Mouse (Mus musculus): ENCODE measurements around the gene Gm10338.
"Not testable (repeated sequence)": the region's sequence is repeated elsewhere in the genome, so short reads cannot be mapped to it uniquely, and the experiment has no call there.

Gene Gm10338

DNA sequence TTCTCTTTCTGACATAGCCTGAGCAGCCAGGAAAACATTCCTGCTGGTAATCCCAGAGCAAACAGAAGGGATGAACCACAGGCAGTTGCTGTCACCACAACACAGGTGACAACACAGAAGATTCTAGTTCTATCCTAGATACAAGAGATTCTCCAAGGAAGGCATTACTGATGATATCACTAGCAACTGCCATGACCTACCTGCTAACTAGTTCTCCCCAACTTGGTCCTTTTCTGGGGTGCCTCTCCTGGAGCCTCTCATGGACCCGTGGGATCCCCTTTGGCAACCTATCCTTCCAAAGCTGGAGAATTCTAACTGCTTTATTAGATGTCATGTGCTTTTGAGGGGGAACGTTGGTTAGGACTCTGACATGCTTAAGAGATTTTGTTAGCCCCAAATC lies at the start of gene Gm10338:
Gene Gm10338 (minus strand): TSS at position 101 of the 400 bp plus-strand sequence.
- DNase-seq, result not testable (repeated sequence)

DNA sequence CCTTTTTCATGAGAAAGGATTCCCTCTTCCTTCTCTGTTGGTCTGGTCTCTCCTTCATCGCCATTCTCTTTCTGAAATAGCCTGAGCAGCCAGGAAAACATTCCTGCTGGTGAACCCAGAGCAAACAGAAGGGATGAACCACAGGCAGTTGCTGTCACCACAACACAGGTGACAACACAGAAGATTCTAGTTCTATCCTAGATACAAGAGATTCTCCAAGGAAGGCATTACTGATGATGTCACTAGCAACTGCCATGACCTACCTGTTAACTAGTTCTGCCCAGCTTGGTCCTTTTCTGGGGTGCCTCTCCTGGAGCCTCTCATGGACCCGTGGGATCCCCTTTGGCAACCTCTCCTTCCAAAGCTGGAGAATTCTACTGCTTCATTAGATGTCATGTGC lies 48.5 kb upstream of the Gm10338 start, which contains the start of gene Gm10128:
Gene Gm10128 (minus strand): TSS at position 101 of the 400 bp plus-strand sequence.
- not testable (repeated sequence) for DNase-seq

DNA sequence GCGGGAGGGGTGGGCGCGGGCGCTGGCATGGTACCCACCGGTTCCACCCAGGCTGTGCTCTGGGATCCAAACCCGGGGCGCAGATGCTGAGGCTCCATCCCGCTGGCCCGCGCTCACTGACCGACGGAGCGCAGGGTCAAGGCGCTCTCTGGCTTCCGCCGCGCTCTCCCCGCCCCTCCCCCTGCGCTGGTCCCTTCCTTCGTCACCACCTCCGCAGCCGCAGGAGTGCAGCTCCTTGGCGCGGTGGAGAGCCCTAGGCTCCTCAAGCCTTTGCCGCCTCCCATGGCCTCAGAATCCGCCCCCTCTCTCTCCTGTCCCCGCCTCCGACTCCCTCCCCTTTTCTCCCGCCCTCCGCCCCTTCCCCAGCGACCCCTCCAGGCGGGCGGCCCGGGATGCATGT lies 27.0 kb downstream of the Gm10338 start, which contains the start of gene Gm3558:
Gene Gm3558 (minus strand): TSS at position 185 of the 400 bp plus-strand sequence.
- DNase-seq, result peak in 1 of 2 experiments; percentile 1

DNA sequence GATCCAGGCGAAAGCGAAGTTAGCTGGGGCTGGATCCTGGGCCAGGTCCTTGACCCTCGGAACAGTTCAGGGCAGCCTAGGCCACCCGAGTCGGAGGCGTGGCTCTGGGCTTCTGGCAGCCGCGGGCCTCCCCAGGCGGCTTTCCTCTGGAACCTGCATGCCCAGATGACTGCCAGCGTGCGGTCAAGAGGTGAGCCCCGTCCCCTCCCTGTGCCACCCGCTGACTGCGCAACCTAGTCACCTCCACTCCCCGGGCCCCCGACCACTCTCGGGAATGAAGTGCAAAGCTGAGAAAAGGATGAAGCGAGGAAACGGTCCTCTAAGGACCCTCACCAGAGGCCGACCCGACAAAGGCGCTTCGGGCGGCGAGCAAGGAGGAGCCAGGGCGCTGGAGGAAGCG lies 27.5 kb downstream of the Gm10338 start:
- DNase-seq, result peak in 1 of 2 experiments; percentile 3

DNA sequence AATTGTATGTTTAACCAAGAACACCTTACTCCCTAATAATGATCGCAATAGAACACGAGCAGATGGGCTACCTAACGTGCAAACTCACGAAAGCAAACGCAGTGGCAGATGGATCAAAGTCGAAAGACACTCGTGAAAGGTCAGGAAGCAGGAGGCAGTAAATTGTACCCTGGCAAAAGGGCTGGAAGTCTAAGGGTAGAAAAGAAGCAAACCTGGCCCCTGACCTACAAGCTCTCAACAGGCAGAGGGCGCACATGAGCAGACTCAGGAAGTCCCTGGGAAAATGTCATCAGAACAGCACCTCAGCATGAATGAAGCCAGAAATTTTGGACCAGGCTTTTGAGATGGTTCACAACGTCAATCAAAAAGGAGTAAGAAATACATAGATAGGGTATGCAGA lies 28.1 kb downstream of the Gm10338 start:
- DNase-seq, result peak; percentile 3 to 7
